Mouse (Mus musculus) olfactory bulb, adult 2 months (tissue): ENCODE measurements around the gene Txndc5.

Source experiments
- CTCF ChIP-seq: fragments of 200-500 bp; IDR thresholded peaks from 2 replicates; pipeline ENCODE4 v1.5.1; 2012; ENCODE audit warnings: low read depth, mild to moderate bottlenecking, low read length, moderate library complexity; ENCODE audit not compliant: insufficient read depth
- POLR2A ChIP-seq: fragments of 200-500 bp; IDR thresholded peaks from 2 replicates; pipeline ENCODE4 v1.6.1; 2012; ENCODE audit warnings: mild to moderate bottlenecking, low read depth, low read length, moderate library complexity; ENCODE audit not compliant: insufficient read depth

DNA sequence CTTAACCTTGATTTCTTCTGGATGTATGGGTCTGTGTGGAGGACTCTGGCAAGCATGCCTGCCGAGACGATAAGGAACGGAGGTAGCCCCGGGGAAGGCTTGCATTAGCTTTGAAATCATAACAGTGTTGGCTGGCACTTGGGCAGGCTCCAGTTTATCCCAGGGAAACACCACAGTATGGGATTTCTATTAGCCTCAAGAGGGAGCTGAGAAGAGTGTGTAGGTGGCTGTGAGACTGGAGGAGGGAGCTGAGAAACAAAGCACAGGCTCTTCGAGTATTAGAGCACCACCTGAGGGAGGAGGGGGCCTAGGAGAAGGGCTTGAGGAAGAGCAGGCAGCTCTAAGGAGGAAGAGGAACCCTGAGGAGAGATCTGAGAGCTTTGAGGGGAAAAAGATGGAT is 57.7 kb downstream of the Txndc5 start:
- TF ChIP-seq CTCF (no peak), POLR2A (no peak)
